Mouse (Mus musculus) heart, adult 8-10 months (tissue): Measurements from ENCODE around the gene Lrrc46. TPM values are rescaled to one million over a fixed set of nuclear protein-coding genes. Genes with fewer than 3 reads are reported as not detected.

Experiments used
- DNase-seq: peaks from one replicate; pipeline ENCODE4 v3.0.0; 2022; ENCODE audit warnings: low spot score
- total RNA-seq, 4 experiments: library from RNA; stranded (reverse); gene quantifications; 2 replicates each; pipeline ENCODE4 v1.2.4; 2022

Lrrc46 gene
- under 1 TPM in 2 of 4 experiments, not detected in 2; 0.26 to 0.33 TPM for total RNA-seq

- DNase-seq = peak; percentile 76
Observed at GRCm38 (mm10) chr11:97041022-97041899, at the start of gene Lrrc46, which contains the start of gene Mrpl10. Lrrc46 (minus strand) TSS chr11:97041407. Mrpl10 (plus strand) TSS chr11:97041560.

GRCm38 (mm10) chr11:97086365-97086764 is 45.2 kb upstream of the Lrrc46 start:
- DNase-seq = no peak

GRCm38 (mm10) chr11:97084821-97085505 is 43.8 kb upstream of the Lrrc46 start:
- no peak for DNase-seq

GRCm38 (mm10) chr11:97083401-97084140 is 42.4 kb upstream of the Lrrc46 start:
- no peak for DNase-seq

GRCm38 (mm10) chr11:97082977-97083376 is 41.8 kb upstream of the Lrrc46 start:
- peak; percentile 32 for DNase-seq

- no peak for DNase-seq
Observed at GRCm38 (mm10) chr11:97080291-97080690, 39.1 kb upstream of the Lrrc46 start.

GRCm38 (mm10) chr11:97078751-97079150 is 37.5 kb upstream of the Lrrc46 start:
- DNase-seq = no peak

GRCm38 (mm10) chr11:97074235-97074634 is 33.0 kb upstream of the Lrrc46 start:
- DNase-seq = no peak

GRCm38 (mm10) chr11:97072533-97072932 is 31.3 kb upstream of the Lrrc46 start:
- no peak for DNase-seq

- DNase-seq = peak; percentile 24
Observed at GRCm38 (mm10) chr11:97071129-97071528, 29.9 kb upstream of the Lrrc46 start.

- no peak for DNase-seq
Observed at GRCm38 (mm10) chr11:97069770-97070169, 28.6 kb upstream of the Lrrc46 start.

GRCm38 (mm10) chr11:97069333-97069732 is 28.1 kb upstream of the Lrrc46 start:
- DNase-seq = no peak

- no peak for DNase-seq
Observed at GRCm38 (mm10) chr11:97066656-97067360, 25.6 kb upstream of the Lrrc46 start.

GRCm38 (mm10) chr11:97065538-97066295 is 24.5 kb upstream of the Lrrc46 start:
- DNase-seq = no peak

GRCm38 (mm10) chr11:97063921-97064295 is 22.7 kb upstream of the Lrrc46 start:
- no peak for DNase-seq

- DNase-seq = no peak
Observed at GRCm38 (mm10) chr11:97063274-97063920, 22.2 kb upstream of the Lrrc46 start.

GRCm38 (mm10) chr11:97052219-97052646 is 11.0 kb upstream of the Lrrc46 start:
- DNase-seq = no peak

GRCm38 (mm10) chr11:97050944-97051586 is 9.9 kb upstream of the Lrrc46 start:
- DNase-seq = no peak

GRCm38 (mm10) chr11:97050216-97050943 is 9.2 kb upstream of the Lrrc46 start, which contains the start of gene Osbpl7:
Osbpl7 (plus strand) TSS chr11:97050628.
- DNase-seq = peak; percentile 68
